Mouse (Mus musculus) olfactory bulb, adult 2 months (tissue): ENCODE data around the gene Plcb1.

Experiments used
- CTCF ChIP-seq: fragments of 200-500 bp; IDR thresholded peaks from 2 replicates; pipeline ENCODE4 v1.5.1; 2012; ENCODE audit warnings: low read depth, mild to moderate bottlenecking, low read length, moderate library complexity; ENCODE audit not compliant: insufficient read depth
- POLR2A ChIP-seq: fragments of 200-500 bp; IDR thresholded peaks from 2 replicates; pipeline ENCODE4 v1.6.1; 2012; ENCODE audit warnings: mild to moderate bottlenecking, low read depth, low read length, moderate library complexity; ENCODE audit not compliant: insufficient read depth

GRCm38 (mm10) chr2:134831861-134832260 is 46.0 kb downstream of the Plcb1 start:
- no peak for TF ChIP-seq POLR2A
- no peak for TF ChIP-seq CTCF
